Mouse (Mus musculus): ENCODE results near the gene Gemin2. TPM values are rescaled to one million over a fixed set of nuclear protein-coding genes. Genes with fewer than 3 reads are reported as not detected.

Gemin2 gene
- polyA plus RNA-seq, 1 experiment, result 1.8 TPM

GRCm38 (mm10) chr12:59072286-59072685 lies 59.1 kb downstream of the Gemin2 start:
- H3K36me3 ChIP-seq (replicated peaks; ENCODE audit: low read length), result peaks cover 78% of the 10 kb centered on the region
- H3K27me3 ChIP-seq (replicated peaks), result no peaks in the 10 kb centered on the region
- TF ChIP-seq FLI1 (IDR thresholded peaks at IDR 0.05; ENCODE audit: low read length), result no peak
- no peak for TF ChIP-seq GATA1 (IDR thresholded peaks at IDR 0.05; ENCODE audit: borderline replicate concordance, low read length)
- peaks cover 21% of the 10 kb centered on the region for H3K4me1 ChIP-seq
- peak overlapping the region; percentile 33 for H3K4me3 ChIP-seq (replicated peaks)
- H3K9me3 ChIP-seq, result no peaks in the 10 kb centered on the region

- H3K4me3 ChIP-seq (replicated peaks), result no peak overlapping the region
- H3K27me3 ChIP-seq (replicated peaks), result no peaks in the 10 kb centered on the region
- peaks cover 68% of the 10 kb centered on the region for H3K36me3 ChIP-seq (replicated peaks; ENCODE audit: low read length)
- no peak for TF ChIP-seq GATA1 (IDR thresholded peaks at IDR 0.05; ENCODE audit: borderline replicate concordance, low read length)
- no peak for TF ChIP-seq FLI1 (IDR thresholded peaks at IDR 0.05; ENCODE audit: low read length)
- no peaks in the 10 kb centered on the region for H3K9me3 ChIP-seq
- peaks cover 13% of the 10 kb centered on the region for H3K4me1 ChIP-seq
Observed at GRCm38 (mm10) chr12:59074052-59074451, 60.9 kb downstream of the Gemin2 start.

- Histone ChIP-seq H3K9me3 (0 out of 2 replicates have a peak, but pooled peaks cover 4% of the 10 kb centered on the region), H3K27me3 (replicated peaks) (no peaks in the 10 kb centered on the region), H3K36me3 (replicated peaks; ENCODE audit: low read length) (peaks cover 42% of the 10 kb centered on the region), H3K4me3 (replicated peaks) (no peak overlapping the region), H3K4me1 (peaks cover 8% of the 10 kb centered on the region)
- no peak for TF ChIP-seq FLI1 (IDR thresholded peaks at IDR 0.05; ENCODE audit: low read length)
- no peak for TF ChIP-seq GATA1 (IDR thresholded peaks at IDR 0.05; ENCODE audit: borderline replicate concordance, low read length)
Observed at GRCm38 (mm10) chr12:59076996-59077395, 63.8 kb downstream of the Gemin2 start.

GRCm38 (mm10) chr12:59077883-59078282 lies 64.7 kb downstream of the Gemin2 start:
- peaks cover 3% of the 10 kb centered on the region; the same call in 1 of the 2 replicates for H3K4me1 ChIP-seq
- TF ChIP-seq GATA1 (IDR thresholded peaks at IDR 0.05; ENCODE audit: borderline replicate concordance, low read length) (no peak), FLI1 (IDR thresholded peaks at IDR 0.05; ENCODE audit: low read length) (no peak)
- no peaks in the 10 kb centered on the region for H3K27me3 ChIP-seq (replicated peaks)
- 0 out of 2 replicates have a peak, but pooled peaks cover 4% of the 10 kb centered on the region for H3K9me3 ChIP-seq
- no peak overlapping the region for H3K4me3 ChIP-seq (replicated peaks)
- H3K36me3 ChIP-seq (replicated peaks; ENCODE audit: low read length), result peaks cover 33% of the 10 kb centered on the region

Other genes with a start within 250 kb of the Gemin2 start
- 1.2 and 1.5 TPM in 2 replicates for gene Sec23a, start 1.4 kb upstream of the Gemin2 start, polyA plus RNA-seq (2012; ENCODE audit: insufficient read depth, low replicate concordance)
- gene Trappc6b, start 48.1 kb downstream of the Gemin2 start, polyA plus RNA-seq (2012; ENCODE audit: insufficient read depth, low replicate concordance), result 15.5 and 76.7 TPM in 2 replicates
- 14.7 and 32.9 TPM in 2 replicates for gene Pnn, start 53.5 kb downstream of the Gemin2 start, polyA plus RNA-seq (2012; ENCODE audit: insufficient read depth, low replicate concordance)
- gene Mia2, start 82.4 kb downstream of the Gemin2 start, polyA plus RNA-seq (2012; ENCODE audit: insufficient read depth, low replicate concordance), result 12.8 and 26.3 TPM in 2 replicates
- gene Fbxo33, start 206.3 kb downstream of the Gemin2 start, polyA plus RNA-seq (2012; ENCODE audit: insufficient read depth, low replicate concordance), result 3.6 and 8.6 TPM in 2 replicates